Mouse (Mus musculus): Measurements from ENCODE around the gene Cox17. TPM values are rescaled to one million over a fixed set of nuclear protein-coding genes. Genes with fewer than 3 reads are reported as not detected.
"Not testable (repeated sequence)": the region's sequence is repeated elsewhere in the genome, so short reads cannot be mapped to it uniquely, and the experiment has no call there.

Cox17 gene
- polyA plus RNA-seq, 1 experiment from 2014 or later: 118 TPM

DNA sequence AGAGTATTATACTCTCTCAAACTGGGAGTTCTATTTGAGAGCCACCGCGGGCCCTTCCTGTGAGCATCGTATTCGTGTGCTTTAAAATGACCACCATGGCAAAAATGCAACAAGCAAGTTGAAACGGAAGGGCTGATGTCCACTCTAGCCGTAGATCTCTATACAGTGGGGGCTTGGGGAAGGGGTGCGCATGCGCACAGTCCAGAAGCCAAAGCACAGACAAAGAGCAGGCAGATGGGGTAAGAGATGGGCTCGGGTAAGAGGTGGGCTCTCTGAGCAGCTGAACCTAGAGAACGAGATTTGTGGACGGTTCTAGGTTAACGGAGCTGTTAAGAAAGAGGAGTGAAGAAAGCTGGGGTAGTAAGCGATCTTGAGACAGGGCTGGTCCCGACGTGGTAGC is 22.5 kb upstream of the Cox17 start:
- Histone ChIP-seq H3K4me2 (replicated peaks) (no peak overlapping the region), H3K36me3 (no peaks in the 10 kb centered on the region), H3K4me3 (no peak overlapping the region), H3K9me3 (peaks cover 1% of the 10 kb centered on the region; the same call in 1 of the 2 replicates), H3K27ac (replicated peaks) (no peak overlapping the region), H3K9ac (replicated peaks) (no peak overlapping the region), H3K27me3 (no peaks in the 10 kb centered on the region), H3K4me1 (0 out of 2 replicates have a peak, but pooled peaks cover 3% of the 10 kb centered on the region)
- ATAC-seq (ENCODE audit: low FRiP score, low read depth): no peak
- 91% methylated on average over 15 of the region's 15 CpGs for WGBS

DNA sequence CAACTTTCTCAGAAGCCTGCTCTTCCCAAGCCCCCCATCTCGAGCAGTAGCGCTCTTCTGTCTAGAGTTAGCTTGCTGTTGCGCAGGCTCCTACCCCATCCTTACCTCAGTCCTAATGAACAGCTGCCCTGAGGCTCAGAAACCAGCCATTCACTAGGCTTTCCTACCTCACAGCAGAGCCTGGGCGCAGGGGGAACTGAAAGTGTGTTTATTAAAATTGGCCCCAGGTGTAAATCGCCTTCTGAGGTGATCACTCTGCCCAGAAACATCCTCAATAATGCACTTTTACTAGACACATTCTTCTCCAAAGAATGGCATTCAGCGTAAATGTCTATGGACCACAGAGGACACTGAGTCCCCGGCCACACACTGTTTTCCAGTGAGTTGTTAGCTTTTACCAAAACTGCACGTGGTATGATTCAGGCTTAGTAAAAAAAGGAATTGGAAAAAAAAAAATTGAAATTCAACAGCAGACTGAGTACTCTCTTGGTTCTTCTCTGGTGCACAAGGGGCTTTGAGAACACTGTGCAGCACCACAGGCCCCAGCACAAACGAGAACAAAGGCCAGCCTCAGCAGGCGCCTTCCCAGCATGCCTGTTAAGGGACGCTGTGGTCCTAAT is 19.9 kb upstream of the Cox17 start:
- no peaks in the 10 kb centered on the region for H3K36me3 ChIP-seq
- ATAC-seq (ENCODE audit: low FRiP score, low read depth): no peak
- H3K4me1 ChIP-seq: no peaks in the 10 kb centered on the region
- H3K4me3 ChIP-seq: no peak overlapping the region
- H3K9ac ChIP-seq (replicated peaks): no peak overlapping the region
- 82% methylated on average over 11 of the region's 11 CpGs for WGBS
- H3K4me2 ChIP-seq (replicated peaks): no peak overlapping the region
- H3K27me3 ChIP-seq: no peaks in the 10 kb centered on the region
- H3K27ac ChIP-seq (replicated peaks): no peak overlapping the region
- peaks cover 2% of the 10 kb centered on the region; the same call in 1 of the 2 replicates for H3K9me3 ChIP-seq

GRCm38 (mm10) chr16:38329340-38329739 is 17.5 kb upstream of the Cox17 start:
- Histone ChIP-seq H3K9me3 (peaks cover 2% of the 10 kb centered on the region; the same call in 1 of the 2 replicates), H3K4me1 (no peaks in the 10 kb centered on the region), H3K36me3 (no peaks in the 10 kb centered on the region), H3K4me2 (replicated peaks) (no peak overlapping the region), H3K27ac (replicated peaks) (no peak overlapping the region), H3K9ac (replicated peaks) (no peak overlapping the region), H3K27me3 (no peaks in the 10 kb centered on the region), H3K4me3 (no peak overlapping the region)
- no peak for ATAC-seq (ENCODE audit: low FRiP score, low read depth)
- 82% methylated on average over 3 of the region's 3 CpGs for WGBS

DNA sequence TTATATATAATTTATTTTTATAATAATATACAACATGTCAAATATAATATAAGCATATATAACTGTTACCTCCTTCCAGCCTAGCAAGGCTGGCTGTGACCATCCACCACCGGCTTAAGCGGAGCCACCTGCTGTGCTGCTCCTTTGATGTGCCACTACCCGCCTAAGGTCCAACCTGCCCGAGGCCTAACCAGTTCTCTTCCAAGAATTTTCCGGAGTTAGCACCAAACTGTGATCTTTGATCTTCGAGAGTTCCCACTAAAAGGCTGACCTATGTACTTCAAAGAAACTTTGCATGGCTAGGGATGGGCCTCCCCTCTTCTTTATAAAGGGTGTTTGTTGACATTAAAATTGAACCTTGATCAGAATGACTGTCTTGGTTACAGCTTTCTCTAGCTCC is 12.4 kb upstream of the Cox17 start:
- H3K4me1 ChIP-seq: no peaks in the 10 kb centered on the region
- H3K9me3 ChIP-seq: no peaks in the 10 kb centered on the region
- H3K27me3 ChIP-seq: no peaks in the 10 kb centered on the region
- no peak for ATAC-seq (ENCODE audit: low FRiP score, low read depth)
- no peaks in the 10 kb centered on the region for H3K36me3 ChIP-seq
- H3K27ac ChIP-seq (replicated peaks): no peak overlapping the region
- no peak overlapping the region for H3K9ac ChIP-seq (replicated peaks)
- no peak overlapping the region for H3K4me2 ChIP-seq (replicated peaks)
- no peak overlapping the region for H3K4me3 ChIP-seq
- 48% methylated on average over 6 of the region's 6 CpGs for WGBS

DNA sequence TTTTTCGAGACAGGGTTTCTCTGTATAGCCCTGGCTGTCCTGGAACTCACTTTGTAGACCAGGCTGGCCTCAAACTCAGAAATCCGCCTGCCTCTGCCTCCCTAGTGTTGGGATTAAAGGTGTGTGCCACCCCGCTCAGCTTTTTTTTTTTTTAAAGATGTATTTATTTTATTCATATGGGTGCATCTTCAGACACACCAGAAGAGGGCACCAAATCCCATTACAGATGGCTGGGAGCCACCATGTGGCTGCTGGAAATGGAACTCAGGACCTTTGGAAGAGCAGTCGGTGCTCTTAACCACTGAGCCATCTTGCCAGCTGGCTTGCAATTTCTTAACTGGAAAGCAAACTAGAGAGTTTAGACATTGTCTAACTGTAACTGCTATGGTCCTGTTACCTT is 8.7 kb upstream of the Cox17 start:
- H3K9me3 ChIP-seq, H3K27me3 ChIP-seq: not testable (repeated sequence)
- 87% methylated on average over 4 of the region's 4 CpGs for WGBS

GRCm38 (mm10) chr16:38341396-38342324 is 5.1 kb upstream of the Cox17 start, which contains the start of gene Maats1:
Gene Maats1, minus strand, starts transcription at chr16:38342143.
- H3K9ac ChIP-seq (replicated peaks): peak within 1 kb of the TSS; percentile 48
- H3K9me3 ChIP-seq: no peaks in the 10 kb centered on the region
- peak within 1 kb of the TSS; percentile 35 for H3K4me3 ChIP-seq
- peak; percentile 96 for ATAC-seq (ENCODE audit: low FRiP score, low read depth)
- peak within 1 kb of the TSS; percentile 58 for H3K4me2 ChIP-seq (replicated peaks)
- peak within 1 kb of the TSS; percentile 26; the same call in 1 of the 2 replicates for H3K27ac ChIP-seq (replicated peaks)
- H3K36me3 ChIP-seq: no peaks in the 10 kb centered on the region
- no peaks in the 10 kb centered on the region for H3K27me3 ChIP-seq
- peaks cover 9% of the 10 kb centered on the region for H3K4me1 ChIP-seq
- 7% methylated on average over 30 of the region's 30 CpGs for WGBS

More for the DNA sequence above, 8.7 kb upstream of the Cox17 start:
- H3K4me2 ChIP-seq (replicated peaks); H3K36me3 ChIP-seq; ATAC-seq (ENCODE audit: low FRiP score, low read depth); H3K27ac ChIP-seq (replicated peaks); H3K4me3 ChIP-seq; H3K4me1 ChIP-seq; H3K9ac ChIP-seq (replicated peaks): not testable (repeated sequence)

GRCm38 (mm10) chr16:38344941-38345725 is 1.7 kb upstream of the Cox17 start:
- no peak for ATAC-seq (ENCODE audit: low FRiP score, low read depth)

GRCm38 (mm10) chr16:38347588-38347987 is 797 bp downstream of the Cox17 start:
- Histone ChIP-seq H3K27me3 (no peaks in the 10 kb centered on the region), H3K36me3 (peaks cover 35% of the 10 kb centered on the region), H3K9me3 (no peaks in the 10 kb centered on the region), H3K27ac (replicated peaks) (no peak overlapping the region), H3K4me1 (peaks cover 11% of the 10 kb centered on the region), H3K4me3 (peak overlapping the region; percentile 57), H3K9ac (replicated peaks) (no peak overlapping the region; the same call in 1 of the 2 replicates), H3K4me2 (replicated peaks) (peak overlapping the region; percentile 72)
- ATAC-seq (ENCODE audit: low FRiP score, low read depth): no peak
- WGBS: 65% methylated on average over 6 of the region's 6 CpGs

More at GRCm38 (mm10) chr16:38344941-38345725, 1.7 kb upstream of the Cox17 start:
- Histone ChIP-seq H3K4me2 (replicated peaks) (no peak overlapping the region), H3K4me3 (no peak overlapping the region), H3K4me1 (peaks cover 20% of the 10 kb centered on the region), H3K27me3 (no peaks in the 10 kb centered on the region), H3K27ac (replicated peaks) (no peak overlapping the region), H3K36me3 (peaks cover 13% of the 10 kb centered on the region), H3K9ac (replicated peaks) (no peak overlapping the region), H3K9me3 (no peaks in the 10 kb centered on the region)
- WGBS: 83% methylated on average over 3 of the region's 3 CpGs

- Histone ChIP-seq H3K4me2 (replicated peaks) (peak overlapping the region; percentile 72; the same call in 1 of the 2 replicates), H3K4me1 (peaks cover 11% of the 10 kb centered on the region), H3K9me3 (no peaks in the 10 kb centered on the region), H3K9ac (replicated peaks) (no peak overlapping the region), H3K27ac (replicated peaks) (no peak overlapping the region), H3K4me3 (no peak overlapping the region), H3K27me3 (no peaks in the 10 kb centered on the region), H3K36me3 (peaks cover 35% of the 10 kb centered on the region)
- ATAC-seq (ENCODE audit: low FRiP score, low read depth): no peak
- WGBS: 89% methylated on average over 9 of the region's 9 CpGs
Observed at GRCm38 (mm10) chr16:38348217-38348761, 1.5 kb downstream of the Cox17 start.

GRCm38 (mm10) chr16:38349881-38350280 is 3.1 kb downstream of the Cox17 start:
- Histone ChIP-seq H3K27me3 (no peaks in the 10 kb centered on the region), H3K9ac (replicated peaks) (no peak overlapping the region), H3K4me3 (no peak overlapping the region), H3K4me2 (replicated peaks) (no peak overlapping the region), H3K27ac (replicated peaks) (no peak overlapping the region), H3K4me1 (peaks cover 11% of the 10 kb centered on the region), H3K9me3 (no peaks in the 10 kb centered on the region), H3K36me3 (peaks cover 35% of the 10 kb centered on the region)
- ATAC-seq (ENCODE audit: low FRiP score, low read depth): no peak
- 89% methylated on average over 2 of the region's 2 CpGs for WGBS

GRCm38 (mm10) chr16:38350361-38350855 is 3.6 kb downstream of the Cox17 start:
- no peak overlapping the region for H3K4me2 ChIP-seq (replicated peaks)
- peaks cover 11% of the 10 kb centered on the region for H3K4me1 ChIP-seq
- WGBS: 92% methylated on average over 7 of the region's 7 CpGs
- no peaks in the 10 kb centered on the region for H3K27me3 ChIP-seq
- H3K9me3 ChIP-seq: no peaks in the 10 kb centered on the region
- H3K4me3 ChIP-seq: no peak overlapping the region
- ATAC-seq (ENCODE audit: low FRiP score, low read depth): no peak
- no peak overlapping the region for H3K27ac ChIP-seq (replicated peaks)
- H3K9ac ChIP-seq (replicated peaks): no peak overlapping the region
- H3K36me3 ChIP-seq: peaks cover 35% of the 10 kb centered on the region
